Mouse (Mus musculus) urinary bladder, postnatal 0 days (tissue): ENCODE data around the gene Fhl1. TPM values are rescaled to one million over a fixed set of nuclear protein-coding genes. Genes with fewer than 3 reads are reported as not detected.

ENCODE experiments used
- polyA plus RNA-seq: library from polyadenylated mRNA; unstranded; fragments of >200 nt; fragmentation: Nextera tagmentation; extraction: Ambion mirVana; gene quantifications from 2 replicates; pipeline ENCODE4 v1.2.1, GENCODE M21; 2015

Fhl1 gene
- 1,775 and 2,108 TPM in 2 replicates for polyA plus RNA-seq

DNA sequence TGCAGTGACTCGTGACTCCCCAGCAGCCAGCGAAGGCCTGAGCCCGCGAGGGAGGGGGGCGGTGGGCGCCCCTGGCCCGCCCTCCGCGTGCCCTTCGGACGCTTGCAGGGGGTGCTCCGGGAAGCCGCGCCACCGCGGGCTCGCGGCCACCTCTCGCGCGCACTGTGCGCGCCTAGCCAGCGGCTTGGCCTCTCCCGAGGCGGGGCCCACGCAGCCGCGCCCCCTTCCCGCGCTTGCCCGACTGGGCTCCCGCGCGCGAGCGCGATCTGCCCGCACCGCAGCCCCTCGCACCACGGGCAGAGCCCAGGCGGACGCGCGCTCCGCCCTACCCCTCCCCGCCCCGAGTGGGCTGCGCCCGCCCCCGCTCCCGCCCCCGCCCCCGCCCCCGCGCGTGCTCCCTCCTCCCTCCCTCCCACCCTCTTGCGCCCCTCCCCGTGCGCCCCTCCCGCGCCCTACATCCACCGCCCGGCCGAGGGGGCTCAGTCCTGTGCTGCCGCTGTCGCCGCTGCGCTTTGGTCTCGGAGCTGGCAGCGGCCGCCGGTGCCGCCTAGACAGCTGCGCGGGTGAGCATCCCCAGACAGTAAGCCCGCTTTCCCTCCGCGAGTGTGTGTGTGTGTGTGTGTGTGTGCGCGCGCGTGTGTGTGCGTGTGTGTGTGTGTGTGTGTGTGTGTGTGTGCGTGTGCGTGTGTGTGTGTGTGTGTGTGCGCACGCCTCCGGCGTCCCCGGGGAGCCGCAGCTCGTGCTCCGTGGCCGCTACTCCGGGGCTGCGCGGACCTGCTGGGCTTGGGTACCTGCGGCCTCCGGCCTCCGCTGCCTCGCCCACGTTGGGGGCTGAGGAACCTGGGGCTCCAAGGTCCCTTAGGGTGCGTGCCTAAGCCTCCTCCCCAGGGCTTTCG is at the start of gene Fhl1:
TSS of gene Fhl1 (plus strand) at position 482 of the 896 bp plus-strand sequence.

DNA sequence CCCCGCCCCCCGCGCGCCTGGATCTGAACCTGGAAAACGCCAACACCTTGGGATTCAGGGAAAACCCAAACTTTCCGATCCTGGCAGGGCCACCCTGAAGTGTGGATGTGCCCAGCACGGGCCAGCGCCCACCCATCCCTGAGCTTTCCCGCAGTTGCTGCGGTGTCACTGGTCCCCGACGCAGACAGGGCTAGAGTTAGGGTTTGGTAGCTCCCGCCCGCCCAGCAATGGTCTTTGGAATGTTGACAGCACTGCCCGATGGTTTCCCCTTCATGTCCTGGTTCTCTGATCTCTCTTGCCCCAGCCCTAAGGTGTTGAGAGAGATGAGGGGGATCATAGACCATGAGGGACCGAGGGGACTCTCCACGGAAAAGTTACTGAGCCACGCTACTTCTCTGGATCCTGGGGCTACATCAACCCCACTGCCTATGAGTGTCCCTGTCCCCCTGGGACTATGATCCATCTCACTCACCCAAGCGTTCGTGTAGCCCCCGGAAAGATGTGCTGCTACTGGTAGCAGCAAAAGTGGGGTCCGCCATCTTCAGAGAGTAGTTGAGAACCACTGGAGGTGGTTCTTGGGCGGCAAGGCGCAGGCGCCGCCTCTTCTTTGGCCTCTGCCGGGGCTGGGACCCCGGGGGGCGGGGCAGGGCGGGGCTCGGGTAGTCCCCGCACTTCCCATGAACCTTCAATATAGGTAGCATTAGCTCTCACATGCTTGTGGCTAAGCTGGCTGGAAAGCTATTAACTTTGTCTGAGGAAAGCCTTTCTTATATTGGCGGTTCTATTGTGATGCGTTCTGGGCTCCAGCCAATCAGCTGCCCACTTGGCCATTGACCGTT is 90.4 kb downstream of the Fhl1 start, which contains the start of gene Map7d3:
TSS of gene Map7d3 (minus strand) at position 562 of the 839 bp plus-strand sequence.

Other genes starting within 250 kb of the Fhl1 start
- gene Gm10477, start 207.0 kb upstream of the Fhl1 start, polyA plus RNA-seq, result not detected in 2 replicates
- not detected in 2 replicates for gene Gm648, start 182.2 kb upstream of the Fhl1 start, polyA plus RNA-seq
- gene Mmgt1, start 133.7 kb upstream of the Fhl1 start, polyA plus RNA-seq, result 11.6 and 14.3 TPM in 2 replicates
- 7.0 and 9.6 TPM in 2 replicates for gene Slc9a6, start 122.0 kb upstream of the Fhl1 start, polyA plus RNA-seq
- gene Map7d3, start 90.5 kb downstream of the Fhl1 start, polyA plus RNA-seq, result 1.5 and 2.7 TPM in 2 replicates
- gene Adgrg4, start 138.4 kb downstream of the Fhl1 start, polyA plus RNA-seq, result not detected in 2 replicates